ENCODE assay signal across 8 mouse cellular contexts in genomic region chr2:117210416-117211085, GRCm38 (mm10). TPM values are rescaled to one million over a fixed set of nuclear protein-coding genes. Genes with fewer than 3 reads are reported as not detected.
DNase-seq lines count a peak whose midpoint lies in the region; ATAC-seq and TF ChIP-seq lines count a peak whose summit lies in the region.

No protein-coding gene starts in this region.

- H3K27ac ChIP-seq in ES-E14 (ENCODE audit: insufficient read depth, low read depth, low read length, poor library complexity, severe bottlenecking) = no peak overlapping the region
- no peak overlapping the region for H3K27ac ChIP-seq in heart, embryonic 14.5 days (replicated peaks in 1 of 2; ENCODE audit: control insufficient read depth in 1 of 2, insufficient read depth in 1 of 2, low read depth in 2 of 2, low read length in 2 of 2)
- no peak overlapping the region for H3K27ac ChIP-seq in kidney, postnatal 0 days

- H3K4me3 ChIP-seq in ES-E14 (ENCODE audit: insufficient read depth in 1 of 2, low read depth in 1 of 2, low read length in 2 of 2, poor library complexity in 1 of 2, severe bottlenecking in 1 of 2) = no peak overlapping the region
- peak overlapping the region; percentile 17 to 26; a peak in 2 of 4 replicates for H3K4me3 ChIP-seq in heart, embryonic 14.5 days (ENCODE audit: control insufficient read depth in 1 of 2, insufficient read depth in 1 of 2, low read depth in 1 of 2, low read length in 2 of 2)
- peak overlapping the region; percentile 15; the same call in 1 of the 2 replicates for H3K4me3 ChIP-seq in kidney, postnatal 0 days (replicated peaks; ENCODE audit: low read depth, low read length)

- ATAC-seq in common myeloid progenitor, adult 5-6 weeks (replicated peaks; ENCODE audit: low read depth, poor library complexity, severe bottlenecking) = peak; percentile 68
- ATAC-seq in heart, embryonic 14.5 days (ENCODE audit: insufficient number of reproducible peaks, insufficient read depth, low FRiP score, low read depth) = peak; percentile 85
- peak; percentile 95 for ATAC-seq in kidney, postnatal 0 days (replicated peaks; ENCODE audit: low FRiP score, low read depth)

- no peak for TF ChIP-seq CTCF in kidney, postnatal 0 days (IDR thresholded peaks at IDR 0.05; ENCODE audit: low read depth)

- H3K27me3 ChIP-seq in heart, embryonic 14.5 days (ENCODE audit: control insufficient read depth, insufficient read depth, low read length) = no peaks in the 10 kb centered on the region
- no peaks in the 10 kb centered on the region for H3K27me3 ChIP-seq in kidney, postnatal 0 days (ENCODE audit: insufficient read depth, low read length)

- peaks cover 0 to 3% of the 10 kb centered on the region in 2 experiments; a peak in 1 of 4 replicates for H3K4me1 ChIP-seq in ES-E14 (ENCODE audit: control insufficient read depth in 2 of 2, insufficient read depth in 2 of 2, low read length in 2 of 2, poor library complexity in 1 of 2)
- peaks cover 0 to 4% of the 10 kb centered on the region in 2 experiments; a peak in 1 of 4 replicates for H3K4me1 ChIP-seq in heart, embryonic 14.5 days (ENCODE audit: control insufficient read depth in 2 of 2, insufficient read depth in 2 of 2, low read length in 2 of 2)
- H3K4me1 ChIP-seq in kidney, postnatal 0 days (replicated peaks; ENCODE audit: insufficient read depth, low read length) = no peaks in the 10 kb centered on the region; the same call in 1 of the 2 replicates

- in situ Hi-C loops in ES-E14 (cut with MboI; ENCODE audit: low sequenced_read_pairs in 2 of 2, unreplicated experiment in 2 of 2) = no loop called here

- DNase-seq in ES-E14 (ENCODE audit: low read depth, low spot score) = peak; percentile 42
- peak; percentile 90 for DNase-seq in kidney, postnatal 0 days (ENCODE audit: low spot score)
- DNase-seq in mesoderm, embryonic 11.5 days (ENCODE audit: low read depth, low spot score) = peak; percentile 88
- no peak for DNase-seq in cerebellum, postnatal 14 days
- DNase-seq in spleen, adult 18-20 months = no peak
- no peak for DNase-seq in layer of hippocampus, postnatal 14 days (ENCODE audit: low spot score in 2 of 2)

- no peaks in the 10 kb centered on the region for H3K9me3 ChIP-seq in ES-E14 (ENCODE audit: control insufficient read depth, insufficient read depth, low read depth, low read length)
- H3K9me3 ChIP-seq in heart, embryonic 14.5 days (ENCODE audit: control insufficient read depth, low read length) = no peaks in the 10 kb centered on the region
- H3K9me3 ChIP-seq in kidney, postnatal 0 days (replicated peaks; ENCODE audit: low read length) = no peaks in the 10 kb centered on the region

- H3K4me2 ChIP-seq in heart, embryonic 14.5 days (ENCODE audit: low read length) = peak overlapping the region; percentile 46
- peak overlapping the region; percentile 48 for H3K4me2 ChIP-seq in kidney, postnatal 0 days (ENCODE audit: low read length)

- H3K36me3 ChIP-seq in ES-E14 (ENCODE audit: control insufficient read depth, insufficient read depth, low read length, poor library complexity, severe bottlenecking) = no peaks in the 10 kb centered on the region
- H3K36me3 ChIP-seq in heart, embryonic 14.5 days (ENCODE audit: control insufficient read depth, insufficient read depth, low read length) = no peaks in the 10 kb centered on the region
- H3K36me3 ChIP-seq in kidney, postnatal 0 days (ENCODE audit: insufficient read depth, low read length) = no peaks in the 10 kb centered on the region

- H3K9ac ChIP-seq in ES-E14 (ENCODE audit: insufficient read depth, low read depth, low read length, poor library complexity, severe bottlenecking) = no peak overlapping the region
- no peak overlapping the region for H3K9ac ChIP-seq in heart, embryonic 14.5 days (ENCODE audit: low read length)
- H3K9ac ChIP-seq in kidney, postnatal 0 days (ENCODE audit: low read depth, low read length) = peak overlapping the region; percentile 5; the same call in 1 of the 2 replicates

- WGBS in heart, embryonic 14.5 days = 2% methylated on average over 6 of the region's 6 CpGs
- 7% methylated on average over 6 of the region's 6 CpGs for WGBS in kidney, postnatal 0 days

TF ChIP-seq in ES-E14, 5 proteins besides CTCF, POLR2A, EP300 and RAD21:
- TF ChIP-seq ZNF384 (IDR thresholded peaks at IDR 0.05; ENCODE audit: low read depth, low read length) (no peak), CHD2 (IDR thresholded peaks at IDR 0.05; ENCODE audit: low read depth, low read length) (no peak), HCFC1 (IDR thresholded peaks at IDR 0.05; ENCODE audit: borderline replicate concordance, insufficient read depth, low read length) (no peak), ZC3H11A (IDR thresholded peaks at IDR 0.05; ENCODE audit: borderline replicate concordance, low read depth, low read length) (no peak), MAFK (IDR thresholded peaks at IDR 0.05; ENCODE audit: insufficient read depth, low read depth, low read length) (no peak)
TF ChIP-seq in ES-E14: peak in this region for 0.

RNA-seq across cellular contexts. Expression of gene Fam98b, which starts 39.0 kb away (rescaled TPM):
- 7.9 and 13.7 TPM in 2 replicates for total RNA-seq in ES-E14 (2012; rRNA removed)
- total RNA-seq in common myeloid progenitor, adult 5-6 weeks (2017) = 18.2 and 42.2 TPM in 2 replicates
- polyA plus RNA-seq in heart, embryonic 14.5 days (2014; fragmentation: Nextera tagmentation; extraction: Ambion mirVana) = 6.0 and 6.7 TPM in 2 replicates
- polyA plus RNA-seq in kidney, postnatal 0 days (2015; fragmentation: Nextera tagmentation; extraction: Ambion mirVana) = 11.5 and 11.8 TPM in 2 replicates
- 10 to 100 TPM; 40.9 to 45.2 TPM for total RNA-seq in layer of hippocampus, postnatal 14 days (2021)

Comparison
In these comparisons a context has a peak if more than half of its experiments do, and no peak if none do; other contexts are left out.
1. DNase-seq: peak in ES-E14 (single experiment), kidney, postnatal 0 days (single experiment) and mesoderm, embryonic 11.5 days (single experiment); none in cerebellum, postnatal 14 days (0 of 2), spleen, adult 18-20 months (0 of 2) and layer of hippocampus, postnatal 14 days (0 of 2).
2. H3K4me3 ChIP-seq: peak in heart, embryonic 14.5 days (2 of 2) and kidney, postnatal 0 days (single experiment); none in ES-E14 (0 of 2).
3. Peak in every context shown above with its lines, with median percentiles within 50 percentile points of each other: ATAC-seq.